Mouse (Mus musculus) CD4-positive, CD25-positive, alpha-beta regulatory T cell, adult 9 weeks (primary cell): ENCODE results near the gene Cdh1. TPM values are rescaled to one million over a fixed set of nuclear protein-coding genes. Genes with fewer than 3 reads are reported as not detected.

Source experiments
- polyA plus RNA-seq: library from polyadenylated mRNA; unstranded; fragments of 100-300 nt; shearing (Covaris generic); gene quantifications from one replicate; pipeline ENCODE4 v1.2.1, GENCODE M21; 2017

The Cdh1 gene
- 0.56 TPM for polyA plus RNA-seq

DNA sequence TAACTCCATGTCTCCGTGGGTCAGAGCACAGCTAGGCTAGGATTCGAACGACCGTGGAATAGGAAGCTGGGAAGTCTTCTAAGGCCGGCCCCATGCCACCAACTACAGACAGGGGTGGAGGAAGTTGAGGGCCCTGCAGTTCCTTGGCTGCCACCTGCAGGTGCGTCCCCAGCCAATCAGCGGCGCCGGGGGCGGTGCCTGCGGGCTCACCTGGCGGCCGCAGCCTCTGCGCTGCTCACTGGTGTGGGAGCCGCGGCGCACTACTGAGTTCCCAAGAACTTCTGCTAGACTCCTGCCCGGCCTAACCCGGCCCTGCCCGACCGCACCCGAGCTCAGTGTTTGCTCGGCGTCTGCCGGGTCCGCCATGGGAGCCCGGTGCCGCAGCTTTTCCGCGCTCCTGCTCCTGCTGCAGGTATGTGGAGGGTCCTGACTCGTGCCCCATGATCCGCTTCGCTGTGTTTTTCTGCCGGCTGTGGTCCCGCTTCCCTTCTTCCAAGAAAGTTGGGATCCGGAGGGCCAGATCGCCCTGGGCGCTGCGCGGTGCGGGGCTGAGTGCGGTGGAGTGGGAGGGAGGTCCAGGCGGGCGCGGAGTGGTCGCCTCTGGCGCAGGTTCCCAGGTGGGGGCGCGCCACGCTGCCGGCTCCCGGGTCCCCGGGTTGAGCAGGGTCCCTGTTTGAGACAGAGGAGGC is at the start of gene Cdh1:
Cdh1 (plus strand) TSS at position 221 of the 689 bp plus-strand sequence.

GRCm38 (mm10) chr8:106573168-106573567 is 30.0 kb upstream of the Cdh1 start, which contains the start of gene Gm10073:
TSS of gene Gm10073 (minus strand) at chr8:106573461.

GRCm38 (mm10) chr8:106682971-106683668 is 80.0 kb downstream of the Cdh1 start, which contains the start of gene Tango6:
TSS of gene Tango6 (plus strand) at chr8:106683068.

Other genes with a start within 250 kb of the Cdh1 start
- 9.2 TPM for gene Zfp90, start 188.0 kb upstream of the Cdh1 start, polyA plus RNA-seq
- gene 6030452D12Rik, start 102.8 kb upstream of the Cdh1 start, polyA plus RNA-seq = not detected
- gene Cdh3, start 92.5 kb upstream of the Cdh1 start, polyA plus RNA-seq = not detected
- 7.9 TPM for gene Gm10073, start 29.9 kb upstream of the Cdh1 start, polyA plus RNA-seq
- 13.8 TPM for gene Tango6, start 79.7 kb downstream of the Cdh1 start, polyA plus RNA-seq